Mouse (Mus musculus) thymus, postnatal 14 days (tissue): ENCODE results near the gene Arf3.

ENCODE experiments used
- DNase-seq: peaks from one replicate; pipeline ENCODE4 v3.0.0; 2021

The Arf3 gene

DNA sequence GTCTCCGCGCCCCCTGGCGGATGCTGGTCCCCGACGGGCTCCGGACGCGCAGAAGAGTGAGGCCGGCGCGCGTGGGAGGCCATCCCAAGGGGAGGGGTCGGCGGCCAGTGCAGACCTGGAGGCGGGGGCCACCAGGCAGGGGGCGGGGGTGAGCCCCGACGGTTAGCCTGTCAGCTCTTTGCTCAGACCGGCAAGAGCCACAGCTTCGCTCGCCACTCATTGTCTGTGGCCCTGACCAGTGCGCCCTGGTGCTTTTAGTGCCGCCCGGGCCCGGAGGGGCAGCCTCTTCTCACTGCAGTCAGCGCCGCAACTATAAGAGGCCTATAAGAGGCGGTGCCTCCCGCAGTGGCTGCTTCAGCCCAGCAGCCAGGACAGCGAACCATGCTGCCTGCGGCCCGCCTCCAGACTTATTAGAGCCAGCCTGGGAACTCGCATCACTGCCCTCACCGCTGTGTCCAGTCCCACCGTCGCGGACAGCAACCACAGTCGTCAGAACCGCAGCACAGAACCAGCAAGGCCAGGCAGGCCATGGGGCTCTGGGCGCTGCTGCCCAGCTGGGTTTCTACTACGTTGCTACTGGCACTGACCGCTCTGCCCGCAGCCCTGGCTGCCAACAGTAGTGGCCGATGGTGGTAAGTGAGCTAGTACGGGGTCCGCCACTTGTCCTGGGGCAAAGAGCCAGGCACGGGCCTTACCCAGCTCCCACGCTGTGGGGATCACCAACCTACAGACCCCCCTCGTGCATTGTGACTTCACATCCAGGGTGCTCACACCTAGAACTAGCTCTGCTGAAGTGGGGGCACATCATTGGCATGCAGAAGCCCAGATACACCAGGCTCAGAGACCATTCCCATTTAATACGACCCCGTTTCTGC, 26.9 kb upstream of the Arf3 start, which contains the start of gene Wnt1:
Gene Wnt1 (plus strand): TSS at position 197 of the 875 bp plus-strand sequence.
- DNase-seq = peak; percentile 77

DNA sequence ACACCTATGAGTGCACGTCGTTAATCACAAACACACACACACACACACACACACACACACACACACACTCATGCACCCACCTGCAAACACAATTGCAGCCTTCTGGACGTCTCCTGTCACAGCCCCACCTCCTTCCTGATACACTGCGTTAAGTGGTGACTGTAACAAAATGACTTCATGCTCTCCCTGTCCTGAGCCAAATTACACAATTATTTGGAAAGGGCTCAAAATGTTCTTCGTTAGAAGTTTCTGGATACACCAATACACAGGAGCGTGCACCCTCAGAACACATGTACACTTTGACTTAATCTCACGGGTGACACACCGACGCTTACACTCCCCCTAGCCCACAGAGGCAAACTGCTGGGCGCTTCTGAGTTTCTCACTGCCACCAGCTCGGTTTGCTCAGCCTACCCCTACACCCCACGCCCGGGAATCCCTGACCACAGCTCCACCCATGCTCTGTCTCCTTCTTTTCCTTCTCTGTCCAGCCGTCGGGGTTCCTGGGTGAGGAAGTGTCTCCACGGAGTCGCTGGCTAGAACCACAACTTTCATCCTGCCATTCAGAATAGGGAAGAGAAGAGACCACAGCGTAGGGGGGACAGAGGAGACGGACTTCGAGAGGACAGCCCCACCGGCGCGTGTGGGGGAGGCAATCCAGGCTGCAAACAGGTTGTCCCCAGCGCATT, 26.1 kb upstream of the Arf3 start:
- DNase-seq = no peak

DNA sequence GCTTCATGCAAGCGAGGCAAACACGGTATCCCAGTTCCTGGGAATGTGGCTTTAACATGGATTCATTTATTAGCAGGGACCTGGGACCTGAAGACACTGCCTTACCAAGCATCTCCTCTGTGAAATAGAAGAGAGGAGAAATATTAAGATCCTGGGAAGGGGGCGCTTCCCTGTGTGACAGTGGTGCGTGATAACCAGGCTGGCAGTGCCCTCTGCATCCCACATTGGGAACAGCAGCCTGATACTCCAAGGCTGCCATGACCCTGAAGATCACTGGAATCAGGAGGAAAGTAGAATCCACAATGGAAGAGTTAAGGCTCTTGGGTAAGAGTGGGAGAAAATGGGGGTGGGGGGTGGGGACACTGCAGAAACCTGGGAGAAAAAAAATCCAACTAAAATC, 24.9 kb upstream of the Arf3 start:
- no peak for DNase-seq

GRCm38 (mm10) chr15:98785744-98786143, 22.7 kb upstream of the Arf3 start:
- DNase-seq = peak; percentile 50

- DNase-seq = peak; percentile 19
These were observed 18.2 kb upstream of the Arf3 start for GRCm38 (mm10) chr15:98781166-98781565.

GRCm38 (mm10) chr15:98780573-98780972, 17.6 kb upstream of the Arf3 start:
- DNase-seq = peak; percentile 26

DNA sequence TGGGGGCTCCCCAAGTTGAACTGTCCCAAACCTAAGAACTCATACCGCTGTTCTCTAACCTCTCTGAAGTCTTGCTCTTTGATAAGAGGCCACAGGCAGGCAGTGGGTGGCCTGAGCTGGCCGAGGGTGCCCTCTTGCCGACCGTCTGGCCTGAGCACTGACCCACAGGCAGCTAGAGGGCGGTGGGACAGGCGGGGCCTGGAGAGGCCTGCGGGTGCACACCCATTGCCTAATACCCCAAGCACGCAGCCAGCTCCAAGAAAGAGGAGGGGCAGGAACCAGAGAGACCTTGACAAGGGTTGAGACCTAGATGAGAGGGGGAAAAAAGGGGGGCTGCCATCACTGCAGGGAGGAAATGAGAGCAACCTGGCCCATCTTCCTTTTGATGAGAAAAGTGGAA, 17.1 kb upstream of the Arf3 start:
- DNase-seq = no peak

DNA sequence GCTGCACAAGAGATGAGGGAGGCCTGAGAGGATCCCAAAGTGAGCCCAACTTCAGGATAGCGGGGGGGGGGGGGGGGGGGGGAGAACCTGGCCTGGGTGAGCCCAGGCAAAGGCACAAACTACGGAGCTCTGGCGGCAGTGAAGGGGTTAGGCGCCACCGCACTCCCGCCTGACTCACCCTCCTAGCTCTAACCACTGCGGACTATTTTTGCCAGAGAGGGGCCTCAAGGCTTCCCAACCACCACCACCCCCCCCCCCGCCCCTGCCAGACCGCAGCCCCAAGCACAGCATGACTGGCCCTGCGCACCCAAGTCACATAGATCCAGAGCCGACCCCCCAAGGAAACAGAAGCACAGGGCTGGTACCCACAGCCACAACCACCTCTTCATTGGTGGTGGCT, 15.8 kb upstream of the Arf3 start:
- DNase-seq = no peak

DNA sequence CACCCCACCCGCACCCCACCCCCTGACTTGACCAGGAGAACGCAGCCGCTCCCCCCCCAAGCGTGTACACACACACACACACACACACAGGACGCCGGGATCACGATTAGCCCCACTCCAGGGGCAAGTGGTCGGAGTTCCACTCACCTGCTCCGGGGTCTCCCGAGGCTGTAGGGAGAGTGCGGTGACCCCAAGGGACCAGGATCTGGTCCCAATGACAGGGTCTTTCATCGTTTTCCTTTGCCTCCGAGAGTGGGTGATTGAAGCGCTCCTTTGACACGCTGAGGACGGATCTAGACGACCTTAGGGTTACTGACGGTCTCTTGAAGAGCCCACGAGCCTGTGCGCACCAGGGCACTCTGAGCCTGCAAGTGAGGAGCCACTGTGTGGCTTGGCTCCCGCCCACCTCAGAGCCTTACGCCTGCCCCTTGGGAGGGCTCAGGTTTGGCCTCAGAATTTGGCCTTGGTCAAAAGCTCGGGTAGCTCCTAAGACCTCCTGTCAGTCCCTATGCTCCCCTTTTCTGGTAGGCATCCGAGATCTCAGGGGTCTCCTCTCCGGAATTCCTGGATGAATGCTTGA, 15.3 kb upstream of the Arf3 start:
- no peak for DNase-seq

DNA sequence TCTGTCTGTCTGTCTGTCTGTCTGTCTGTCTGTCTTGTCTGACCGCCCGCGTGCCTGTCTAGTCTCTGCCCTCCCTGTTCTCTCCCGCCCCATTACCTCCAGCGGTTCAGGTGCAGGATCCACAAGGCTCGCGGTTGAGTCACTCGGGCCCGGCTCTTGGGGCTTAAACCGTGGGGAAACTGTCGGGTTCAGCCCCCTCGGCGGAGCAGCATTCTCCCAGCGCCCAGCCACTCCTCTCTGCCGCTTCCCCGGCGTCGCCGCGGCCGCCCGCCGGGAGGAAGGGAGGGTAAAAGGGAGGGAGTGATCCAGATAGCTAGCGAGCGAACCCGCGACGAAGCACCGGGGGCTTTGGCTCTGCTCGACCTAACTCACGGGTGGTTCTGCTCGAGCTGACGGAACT, 14.7 kb upstream of the Arf3 start, which contains the start of gene Wnt10b:
Gene Wnt10b (minus strand): TSS at position 389 of the 400 bp plus-strand sequence.
- peak; percentile 33 for DNase-seq

DNA sequence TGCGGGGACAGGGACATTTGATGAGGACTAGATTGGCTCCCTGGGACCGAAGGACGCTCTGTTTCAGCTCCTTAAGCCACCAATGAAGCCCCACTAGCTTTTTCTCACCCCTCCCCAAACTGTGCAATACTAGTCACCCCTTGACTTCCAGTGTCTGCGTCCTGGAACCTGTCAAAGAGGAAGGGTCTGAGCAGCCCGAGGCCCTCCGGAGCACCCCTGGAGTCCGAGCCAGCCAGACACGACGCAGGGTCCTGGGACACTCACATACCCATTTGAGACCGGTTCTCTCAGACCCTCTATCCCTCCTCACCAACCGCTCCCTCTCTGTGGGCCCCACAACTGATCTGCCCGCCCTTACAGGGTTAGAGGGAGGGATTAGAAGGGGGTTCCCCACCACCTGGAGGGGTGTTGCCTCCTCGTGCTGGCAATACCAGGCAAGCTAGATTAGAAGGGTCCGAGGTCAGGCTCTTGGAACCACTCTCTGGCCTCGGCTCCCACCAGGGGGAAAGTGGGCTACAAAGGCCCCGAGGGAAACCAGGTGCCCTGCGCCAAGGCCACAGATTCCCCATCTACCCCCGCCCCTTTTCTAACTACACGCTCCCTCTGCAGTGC, 14.1 kb upstream of the Arf3 start:
- DNase-seq = peak; percentile 31

GRCm38 (mm10) chr15:98776280-98777004, 13.4 kb upstream of the Arf3 start:
- peak; percentile 52 for DNase-seq

DNA sequence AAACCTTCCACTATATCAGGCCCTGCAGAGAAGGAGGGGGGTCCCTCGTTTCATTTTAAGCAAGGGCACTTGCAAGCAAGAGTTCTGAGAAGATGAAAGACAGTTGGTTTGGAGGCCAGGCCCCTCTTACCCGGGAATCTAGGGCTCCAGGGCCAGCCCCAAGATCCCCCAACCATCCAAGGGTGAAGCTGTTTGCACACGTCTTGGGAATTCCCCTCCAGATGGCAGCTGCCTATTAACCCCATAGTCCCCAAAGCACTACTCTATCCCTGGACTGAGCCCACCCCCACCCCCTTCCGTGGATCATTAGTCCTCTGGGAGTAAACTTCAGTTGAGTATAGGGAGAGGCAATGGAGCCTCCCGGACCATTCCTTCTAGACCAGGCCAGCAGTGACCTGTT, 12.5 kb upstream of the Arf3 start:
- DNase-seq = no peak

DNA sequence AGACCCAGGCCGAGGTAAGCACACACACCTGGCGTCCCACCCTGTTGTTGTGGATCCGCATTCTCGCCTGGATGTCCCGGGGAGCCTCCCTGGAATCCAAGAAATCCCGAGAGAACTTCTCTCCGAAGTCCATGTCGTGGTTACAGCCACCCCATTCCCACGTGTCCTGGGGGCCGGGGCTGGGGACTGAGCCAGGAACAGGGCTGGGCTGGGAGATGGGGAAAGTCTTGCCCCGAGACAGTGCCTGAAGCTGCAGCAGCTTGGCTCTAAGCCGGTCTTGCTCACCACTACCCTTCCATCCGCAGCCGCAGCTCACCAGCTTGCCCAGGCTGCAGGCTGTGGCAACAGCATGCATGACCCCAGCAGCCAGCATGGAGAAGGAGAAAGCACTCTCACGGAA, 11.1 kb upstream of the Arf3 start:
- no peak for DNase-seq

- DNase-seq = peak; percentile 76
These were observed 9.6 kb upstream of the Arf3 start for GRCm38 (mm10) chr15:98772511-98773211.

DNA sequence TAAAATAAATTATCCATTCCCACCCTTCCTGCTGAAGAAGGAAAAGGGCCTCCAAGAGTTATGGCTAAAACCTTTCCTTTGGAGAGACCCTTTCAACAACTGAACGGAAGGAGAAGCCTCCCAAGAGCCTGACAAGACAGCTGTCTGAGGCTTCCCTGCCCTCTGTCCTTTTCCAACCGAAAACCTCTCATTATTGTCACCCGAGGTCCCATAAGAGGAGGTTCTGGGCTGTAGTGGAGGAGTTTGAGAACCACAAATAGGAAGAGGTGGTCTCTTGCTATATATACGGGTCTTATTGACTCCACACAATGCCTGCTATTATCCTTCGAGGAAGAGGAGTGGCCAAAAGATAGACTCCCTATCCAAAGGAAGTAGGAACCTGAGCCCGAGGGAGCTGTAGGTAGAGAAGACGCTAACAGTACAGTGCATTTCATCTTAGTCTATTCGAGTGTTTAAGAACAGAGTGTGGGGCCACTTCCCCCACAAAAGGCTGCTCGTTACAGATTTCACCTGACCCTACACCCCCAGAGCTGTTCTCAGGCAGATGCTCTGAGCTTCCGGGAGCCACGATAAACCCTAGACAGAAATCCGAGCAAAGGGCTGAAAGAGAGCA, 8.9 kb upstream of the Arf3 start:
- DNase-seq = peak; percentile 33

DNA sequence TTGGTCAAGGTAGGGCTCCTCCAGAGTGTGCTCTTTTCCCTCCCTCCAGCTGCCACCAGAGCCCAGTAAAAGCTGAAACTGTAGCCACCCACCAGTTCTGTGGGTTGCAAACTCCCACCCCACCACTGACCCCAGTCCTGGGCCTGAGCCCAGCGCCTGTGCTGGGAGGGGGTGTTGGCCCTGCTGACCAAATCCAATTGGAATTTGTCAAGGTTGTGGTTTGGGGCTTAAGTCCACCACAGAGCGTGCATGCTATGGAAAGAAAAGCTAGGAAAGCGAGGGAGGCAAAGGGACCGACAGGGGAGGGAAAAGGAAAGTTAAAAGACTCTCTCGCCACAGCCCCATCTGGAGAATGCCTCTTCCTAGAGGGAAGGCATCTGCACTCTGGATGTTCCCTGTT, 5.2 kb upstream of the Arf3 start:
- DNase-seq = no peak

GRCm38 (mm10) chr15:98765929-98766328, 2.9 kb upstream of the Arf3 start:
- DNase-seq = no peak

GRCm38 (mm10) chr15:98762201-98762621, 803 bp downstream of the Arf3 start:
- peak; percentile 86 for DNase-seq

- no peak for DNase-seq
These were observed 8.9 kb downstream of the Arf3 start for GRCm38 (mm10) chr15:98754125-98754524.

GRCm38 (mm10) chr15:98753021-98753423, 10.0 kb downstream of the Arf3 start:
- DNase-seq = no peak
